Mouse (Mus musculus) B cell, adult 2 months (primary cell): ENCODE measurements around the gene Ak2.
A peak's percentile ranks its signal among the peaks of the same experiment; 100 is the strongest.

Experiments used
- DNase-seq, 2 experiments: peaks; one replicate each; pipeline ENCODE4 v3.0.0; 2022

Gene Ak2

DNA sequence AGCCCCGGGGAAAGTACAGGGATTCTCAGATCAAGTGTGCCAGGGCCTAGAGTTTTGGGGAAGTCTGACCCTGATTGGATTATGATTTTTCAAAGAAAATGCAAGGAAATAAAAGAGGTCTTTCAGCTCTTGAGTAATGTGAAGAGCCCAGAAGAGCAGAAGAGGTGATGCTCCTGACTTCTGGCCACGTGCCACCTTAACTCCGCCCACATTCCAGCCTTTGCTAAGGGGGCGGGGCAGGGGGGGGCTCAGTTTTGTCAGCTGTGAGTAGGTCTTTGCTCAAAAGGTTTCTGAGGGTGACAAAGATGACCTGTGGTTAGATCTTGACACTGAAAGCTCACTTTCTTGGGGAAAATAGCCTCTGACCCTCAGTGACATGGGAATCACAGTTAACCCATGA is 24.6 kb downstream of the Ak2 start:
- DNase-seq, result no peak

- no peak for DNase-seq
Measured at GRCm38 (mm10) chr4:129017150-129017549, 25.4 kb downstream of the Ak2 start.

DNA sequence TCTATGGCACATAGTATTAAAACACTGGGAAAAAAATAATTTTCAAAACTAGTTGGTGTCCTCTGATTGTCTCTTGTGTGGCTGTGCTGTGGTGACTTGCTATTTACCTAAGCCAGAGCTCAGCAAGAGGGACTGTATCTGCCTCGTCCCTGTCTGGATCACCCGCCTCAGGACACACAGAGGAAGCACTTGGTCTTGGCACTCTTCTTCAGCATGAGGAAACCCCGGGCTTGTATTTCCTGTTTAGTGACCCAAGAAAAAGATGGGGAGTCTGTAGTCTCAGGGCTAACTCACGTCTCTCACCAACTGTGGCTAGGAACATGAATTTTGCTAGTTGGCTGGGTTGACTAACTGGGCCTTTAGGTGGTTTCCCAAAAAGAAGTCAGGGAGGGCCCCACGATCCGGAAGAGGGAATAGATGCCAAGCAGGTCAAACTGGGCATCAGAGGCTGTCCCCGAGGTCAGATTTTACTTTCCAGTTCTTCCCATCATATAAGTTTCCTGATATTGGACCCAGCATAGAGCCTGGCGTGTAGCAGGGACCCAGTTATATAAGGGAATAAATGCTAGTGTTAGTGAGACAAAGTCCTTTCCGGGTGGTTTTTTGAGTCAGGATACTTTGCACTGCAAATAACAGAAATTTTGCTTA is 27.2 kb downstream of the Ak2 start:
- DNase-seq, result no peak

DNA sequence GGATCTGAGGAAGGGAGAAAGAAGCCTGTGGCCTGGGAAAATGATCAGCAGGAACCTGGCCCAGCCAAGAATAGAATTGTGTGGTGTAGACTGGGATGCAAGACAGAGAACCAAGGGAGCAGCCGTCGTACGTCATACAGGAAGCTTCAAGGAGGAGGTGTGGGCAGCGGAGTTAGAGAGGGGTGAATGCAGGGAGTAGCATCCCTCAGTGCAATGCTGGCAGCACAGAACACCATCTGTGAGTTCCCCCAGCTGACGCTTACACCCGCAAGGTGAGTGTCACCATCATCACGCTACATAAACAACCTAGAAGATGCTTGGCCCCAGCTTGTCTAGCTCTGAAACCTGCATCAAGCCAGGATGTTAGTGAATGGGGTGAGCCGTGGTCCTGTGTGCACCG is 28.0 kb downstream of the Ak2 start:
- DNase-seq, result peak; percentile 6 to 9

DNA sequence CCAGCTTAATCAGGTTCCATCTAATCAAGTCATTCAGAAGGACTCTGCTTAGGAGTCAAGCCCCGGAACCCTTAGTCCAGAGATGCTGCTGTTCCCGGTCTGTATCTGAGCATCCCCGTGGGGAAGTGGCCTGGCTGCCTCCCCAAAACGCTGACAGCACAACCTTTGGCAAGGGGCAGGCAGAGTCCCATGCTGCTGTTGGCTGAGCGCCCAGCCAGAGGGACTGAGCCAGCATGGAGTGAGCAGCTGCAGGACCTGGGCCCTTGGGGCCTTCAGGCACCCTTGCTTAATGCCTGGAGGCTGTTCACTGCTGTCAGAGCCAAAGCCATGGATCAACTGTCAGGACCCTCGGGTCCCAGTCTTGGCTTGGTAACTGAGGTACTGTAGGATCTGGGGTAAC is 28.7 kb downstream of the Ak2 start:
- DNase-seq, result no peak

- no peak for DNase-seq
Measured at GRCm38 (mm10) chr4:129021426-129021825, 29.7 kb downstream of the Ak2 start.

- no peak for DNase-seq
Measured at GRCm38 (mm10) chr4:129021886-129022285, 30.1 kb downstream of the Ak2 start.

GRCm38 (mm10) chr4:129023884-129024283 is 32.1 kb downstream of the Ak2 start:
- DNase-seq, result no peak

GRCm38 (mm10) chr4:129024775-129025174 is 33.0 kb downstream of the Ak2 start:
- no peak for DNase-seq

DNA sequence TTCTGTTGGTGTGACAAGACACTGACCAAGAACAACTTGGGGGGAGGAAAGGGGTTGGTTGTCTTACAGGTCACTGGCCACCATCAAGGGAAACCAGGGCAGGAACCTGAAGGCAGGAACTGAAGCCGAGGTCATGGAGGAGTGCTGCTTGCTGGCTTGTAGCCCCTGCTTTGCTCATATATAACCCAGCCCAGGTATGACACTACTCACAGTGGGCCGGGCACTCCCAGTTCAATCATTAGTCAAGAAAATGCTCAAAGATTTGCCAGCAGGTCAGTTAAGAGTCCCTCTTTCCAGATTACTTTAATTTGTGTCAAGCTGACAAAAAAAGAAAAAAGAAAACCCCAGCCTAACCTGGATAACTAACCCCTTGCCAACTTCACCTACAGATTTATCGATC is 33.9 kb downstream of the Ak2 start:
- no peak for DNase-seq

DNA sequence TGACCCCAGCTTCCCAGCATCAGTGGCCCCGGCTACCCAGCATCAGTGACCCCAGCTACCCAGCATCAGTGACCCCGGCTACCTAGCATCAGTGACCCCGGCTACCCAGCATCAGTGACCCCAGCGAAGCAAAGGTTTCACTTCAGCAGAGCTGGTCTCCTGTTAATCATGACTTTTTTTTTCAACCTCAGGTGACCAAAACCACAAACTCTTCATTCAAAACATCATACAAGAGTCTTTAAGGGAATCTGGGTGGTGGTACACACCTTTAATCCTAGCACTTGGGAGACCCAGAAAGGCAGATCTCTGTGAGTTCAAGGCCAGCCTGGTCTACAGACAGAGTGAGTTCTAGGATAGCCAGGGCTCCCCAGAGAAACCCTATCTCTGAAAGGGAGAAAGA is 39.0 kb downstream of the Ak2 start:
- DNase-seq, result peak; percentile 14 to 15

DNA sequence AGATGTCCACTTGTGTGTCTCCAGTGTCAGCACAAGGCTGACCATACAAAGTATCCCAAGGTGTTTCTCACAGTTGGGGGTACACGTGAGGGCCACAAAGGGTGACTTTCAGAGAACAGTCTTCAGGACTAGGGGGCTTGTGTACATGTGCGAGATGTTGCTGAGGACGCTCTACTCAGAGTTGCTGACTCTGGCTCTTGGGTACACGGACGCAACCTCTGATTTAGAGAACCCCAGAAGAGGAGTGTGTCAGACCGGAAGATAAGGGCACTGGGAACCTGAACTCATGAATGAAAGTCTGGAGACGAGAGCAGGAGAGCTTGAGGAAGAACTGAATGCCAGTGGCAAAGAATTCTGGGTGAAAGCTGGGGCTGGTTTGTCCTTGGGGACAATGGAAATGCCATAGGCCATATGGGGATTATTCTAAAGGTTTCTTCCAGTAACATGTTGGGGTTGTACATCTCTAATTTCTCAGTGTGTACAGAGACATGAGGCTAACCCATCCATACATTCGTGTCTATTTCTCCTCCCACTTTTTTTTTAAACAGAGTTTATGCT is 39.7 kb downstream of the Ak2 start:
- DNase-seq, result peak; percentile 18

- DNase-seq, result peak; percentile 79 to 84
Measured at GRCm38 (mm10) chr4:129032133-129032962, 40.6 kb downstream of the Ak2 start.

DNA sequence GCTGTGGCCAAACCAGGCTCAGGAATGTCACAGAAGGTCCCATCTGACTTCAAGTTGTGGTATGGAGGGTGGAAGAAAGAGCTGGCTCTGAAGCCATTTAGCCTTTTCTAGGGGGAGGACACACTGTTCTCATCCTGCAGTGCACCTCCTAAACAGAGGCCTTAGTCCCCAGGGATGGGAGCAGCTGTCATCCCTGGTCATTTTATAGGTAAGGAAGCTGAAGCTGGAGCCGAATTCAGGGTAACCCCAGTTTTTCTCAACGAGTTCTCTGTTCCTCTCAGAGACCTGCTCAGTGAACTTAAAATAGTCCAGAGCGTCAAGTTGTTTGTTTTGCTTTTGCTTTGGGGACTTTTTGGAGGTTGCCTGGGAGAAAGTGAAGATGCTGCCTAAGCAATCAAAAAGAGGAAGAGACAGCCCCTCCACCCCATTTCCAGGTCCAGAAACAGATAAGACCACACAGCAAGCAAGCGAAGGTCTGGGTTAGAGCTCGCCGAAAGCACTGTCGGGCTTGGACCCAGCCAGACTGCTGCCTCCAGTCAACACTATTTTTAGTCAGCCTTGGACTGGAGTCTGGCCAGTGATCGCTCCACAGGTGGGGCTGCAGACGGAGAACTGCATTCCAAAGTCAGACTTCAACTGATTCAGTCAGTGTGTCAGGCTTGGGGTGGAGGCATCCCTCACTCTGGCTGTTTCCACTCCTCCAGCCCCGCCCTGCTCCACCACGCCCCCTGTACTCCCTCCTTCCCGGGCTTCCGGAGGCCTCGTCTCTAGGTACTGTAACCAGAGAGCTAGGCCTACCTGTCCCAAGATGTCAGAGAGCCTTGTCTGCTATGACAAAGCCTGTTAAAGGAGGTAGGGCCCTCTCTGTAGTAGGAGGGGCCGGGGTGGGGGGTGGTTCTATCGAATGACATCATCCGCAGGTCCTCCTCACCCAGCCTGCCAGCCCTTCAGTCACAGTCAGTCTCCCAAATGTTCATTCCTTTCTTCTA is 41.5 kb downstream of the Ak2 start:
- DNase-seq, result peak; percentile 81 to 84

- no peak for DNase-seq
Measured at GRCm38 (mm10) chr4:129034224-129034623, 42.5 kb downstream of the Ak2 start.

DNA sequence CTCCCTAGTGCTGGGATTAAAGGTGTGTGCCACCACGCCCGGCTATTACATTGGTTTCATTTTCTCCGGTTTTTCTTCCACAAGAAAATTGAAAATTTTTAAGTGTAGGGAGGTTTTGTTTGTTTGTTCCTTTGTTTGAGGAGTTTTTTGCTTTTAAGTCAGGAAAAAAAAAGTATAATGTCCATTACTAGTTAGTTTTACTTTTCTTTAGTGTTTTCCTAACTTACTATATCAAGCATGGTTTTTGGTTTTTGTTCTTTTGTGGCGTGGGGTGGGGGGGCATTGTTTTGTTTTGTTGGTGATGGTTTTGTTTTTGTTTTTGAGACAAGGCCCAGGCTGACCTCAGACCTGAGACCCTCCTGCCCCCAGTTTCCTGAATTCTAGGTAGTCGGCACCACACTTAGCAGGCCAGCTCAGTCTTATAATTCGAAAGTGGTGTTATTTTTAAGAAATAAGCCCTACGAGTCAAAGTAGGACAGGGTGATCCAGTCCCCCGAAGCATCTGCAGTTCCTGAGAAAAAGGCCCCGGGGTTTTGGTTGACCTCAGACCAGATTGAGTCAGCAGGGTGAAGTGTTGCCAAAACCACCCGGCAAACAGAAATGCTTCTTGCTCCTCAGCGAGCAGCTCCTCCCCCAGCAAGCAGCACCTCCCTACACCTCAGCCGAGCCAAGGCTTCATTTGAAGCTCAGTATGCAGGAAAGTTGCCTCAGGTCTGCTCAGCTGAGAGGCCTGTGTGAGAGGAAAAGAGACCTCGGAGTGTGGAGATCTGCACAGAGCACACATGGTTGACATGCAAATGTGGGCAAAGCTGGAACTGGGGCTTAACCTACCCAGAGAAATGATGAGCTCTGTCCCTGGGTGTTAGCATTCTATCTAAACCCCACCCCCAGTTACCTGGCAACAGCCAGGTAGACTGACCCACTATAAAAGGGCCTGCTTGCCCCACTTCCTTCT is 43.2 kb downstream of the Ak2 start:
- peak; percentile 78 to 84 for DNase-seq

DNA sequence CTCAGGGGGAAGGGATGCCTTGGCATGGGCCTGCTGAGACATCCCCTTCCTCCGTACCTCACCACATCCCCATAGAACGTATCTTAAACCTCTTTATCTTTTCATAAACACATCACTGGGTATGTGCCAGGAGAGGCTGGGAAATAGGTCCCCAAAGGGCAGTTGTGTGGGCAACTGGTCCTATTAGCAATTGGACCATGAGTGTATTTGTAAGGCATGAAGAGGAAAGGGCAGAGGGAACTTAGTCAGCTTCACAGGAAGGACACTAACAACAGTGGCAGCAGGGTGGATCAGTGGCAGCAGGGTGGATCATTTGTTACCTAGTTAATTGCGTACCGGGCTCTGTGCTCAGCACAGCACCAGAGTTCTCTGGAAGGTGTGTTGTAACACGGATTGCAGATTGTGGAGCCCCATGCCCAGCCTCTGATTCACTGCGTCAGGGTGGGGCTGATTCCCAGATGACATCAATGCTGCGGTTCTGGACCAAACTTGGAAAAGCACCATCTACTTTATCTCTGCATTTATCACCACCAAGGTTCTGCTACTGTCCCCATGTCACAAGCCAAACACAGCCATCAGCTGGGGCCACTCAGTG is 44.2 kb downstream of the Ak2 start:
- DNase-seq, result no peak

DNA sequence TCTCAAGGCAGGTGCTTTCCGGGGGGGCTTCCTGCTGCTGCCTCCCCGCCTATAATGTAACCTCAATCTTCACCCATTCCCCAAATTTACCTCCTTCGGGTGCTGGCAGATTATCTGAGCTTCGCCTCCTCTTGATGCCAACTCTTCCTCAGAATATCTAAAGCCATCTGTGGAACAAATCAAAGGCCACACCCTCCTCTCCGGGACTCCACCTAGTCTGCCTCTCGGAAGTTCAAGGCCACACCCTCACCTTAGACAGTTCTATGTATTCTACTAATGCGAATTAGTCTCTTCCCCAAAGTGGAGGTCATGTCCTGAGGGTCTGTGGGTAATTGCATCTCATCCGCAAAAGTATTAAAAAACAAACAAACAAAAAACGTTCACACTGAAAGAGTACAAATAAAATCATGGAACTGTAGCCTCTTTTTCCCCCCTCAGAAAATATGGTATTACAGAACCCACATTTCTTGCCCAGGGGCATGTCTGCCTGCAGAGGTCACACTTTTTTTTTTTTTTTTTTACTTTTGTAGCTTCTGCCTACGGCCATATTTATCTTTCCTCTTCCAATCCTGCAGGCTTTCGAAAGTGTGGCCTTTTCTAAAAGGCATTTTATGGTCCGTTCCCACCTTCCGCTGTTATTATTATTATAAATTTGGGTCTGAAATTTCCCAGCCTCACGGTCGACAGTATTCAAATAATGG is 56.1 kb downstream of the Ak2 start:
- peak in 1 of 2 experiments; percentile 32 for DNase-seq

- DNase-seq, result peak; percentile 52
Measured at GRCm38 (mm10) chr4:129048501-129049305, 56.9 kb downstream of the Ak2 start.
